Mouse (Mus musculus) layer of hippocampus, postnatal 10 days (tissue): Measurements from ENCODE around the gene Arl10. TPM values are rescaled to one million over a fixed set of nuclear protein-coding genes. Genes with fewer than 3 reads are reported as not detected.

ENCODE experiments used
- DNase-seq, 2 experiments: peaks; one replicate each; pipeline ENCODE4 v3.0.0; 2021; ENCODE audit warnings: low spot score in 2 of 2
- long read RNA-seq: library from polyadenylated mRNA; stranded (forward); transcript quantifications from one replicate; pipeline ENCODE4 v2.0.0, GENCODE M21; 2023
- total RNA-seq, 2 experiments: library from RNA; stranded (reverse); gene quantifications; 2 replicates each; pipeline ENCODE4 v1.2.3; 2021

The Arl10 gene
- total RNA-seq = 10 to 100 TPM; 49.6 to 49.9 TPM
- long read RNA-seq, transcript Arl10-201 (4 exons, 1,046 nt) = major isoform, 8 of 11 reads
- long read RNA-seq, partial matches to known transcripts = 1 of 11 reads
- long read RNA-seq, other reads (novel, unspliced or antisense) = 2 of 11 reads

- DNase-seq = peak; percentile 75 to 84
Measured at GRCm38 (mm10) chr13:54574854-54575481, at the start of gene Arl10. Gene Arl10 (plus strand): TSS chr13:54575015.

- no peak for DNase-seq
Measured at GRCm38 (mm10) chr13:54527140-54527539, 47.7 kb upstream of the Arl10 start.

GRCm38 (mm10) chr13:54532134-54532533 lies 42.7 kb upstream of the Arl10 start:
- no peak for DNase-seq

- no peak for DNase-seq
Measured at GRCm38 (mm10) chr13:54548036-54548435, 26.8 kb upstream of the Arl10 start.

- no peak for DNase-seq
Measured at GRCm38 (mm10) chr13:54556176-54556575, 18.6 kb upstream of the Arl10 start.

- no peak for DNase-seq
Measured at GRCm38 (mm10) chr13:54556796-54557195, 18.0 kb upstream of the Arl10 start.

- no peak for DNase-seq
Measured at GRCm38 (mm10) chr13:54557652-54558051, 17.2 kb upstream of the Arl10 start.

GRCm38 (mm10) chr13:54559656-54560055 lies 15.2 kb upstream of the Arl10 start:
- DNase-seq = no peak

- DNase-seq = no peak
Measured at GRCm38 (mm10) chr13:54560608-54561007, 14.2 kb upstream of the Arl10 start.

- no peak for DNase-seq
Measured at GRCm38 (mm10) chr13:54562562-54562961, 12.3 kb upstream of the Arl10 start.

GRCm38 (mm10) chr13:54564232-54565200 lies 10.3 kb upstream of the Arl10 start:
- no peak for DNase-seq

- peak; percentile 95 to 96 for DNase-seq
Measured at GRCm38 (mm10) chr13:54565201-54565581, 9.6 kb upstream of the Arl10 start, which contains the start of gene 4833439L19Rik. Gene 4833439L19Rik (minus strand): TSS chr13:54565435.

GRCm38 (mm10) chr13:54565594-54566345 lies 9.0 kb upstream of the Arl10 start:
- DNase-seq = peak; percentile 61 to 74

GRCm38 (mm10) chr13:54568380-54568779 lies 6.4 kb upstream of the Arl10 start:
- DNase-seq = no peak

GRCm38 (mm10) chr13:54569282-54569681 lies 5.5 kb upstream of the Arl10 start:
- DNase-seq = no peak

GRCm38 (mm10) chr13:54570736-54571135 lies 4.1 kb upstream of the Arl10 start:
- no peak for DNase-seq

- DNase-seq = no peak
Measured at GRCm38 (mm10) chr13:54571637-54572036, 3.2 kb upstream of the Arl10 start.

GRCm38 (mm10) chr13:54572621-54573020 lies 2.2 kb upstream of the Arl10 start:
- DNase-seq = no peak

GRCm38 (mm10) chr13:54575489-54575888 lies 674 bp downstream of the Arl10 start:
- no peak for DNase-seq

GRCm38 (mm10) chr13:54577652-54578507 lies 3.1 kb downstream of the Arl10 start:
- no peak for DNase-seq
